ENCODE assay signal across 10 mouse cellular contexts in genomic region chr7:16147643-16148042, GRCm38 (mm10). TPM values are rescaled to one million over a fixed set of nuclear protein-coding genes. Genes with fewer than 3 reads are reported as not detected.
A peak's percentile ranks its signal among the peaks of the same experiment; 100 is the strongest.
DNase-seq lines count a peak whose midpoint lies in the region; ATAC-seq and TF ChIP-seq lines count a peak whose summit lies in the region.
"Had no signal": no experiment of that assay in that cellular context is flagged by ENCODE, and none has a peak within 500 bp of the region (broad histone marks: within the 10 kb centered on the region; RNA-seq: fewer than 3 reads in every experiment).

No protein-coding gene starts in this region.

- no peaks in the 10 kb centered on the region for H3K27me3 ChIP-seq in cerebellum, adult 2 months (ENCODE audit: control insufficient read depth, insufficient read depth, low read length)
- no peaks in the 10 kb centered on the region for H3K27me3 ChIP-seq in neural tube, embryonic 15.5 days (replicated peaks)
- H3K27me3 ChIP-seq in embryonic facial prominence, embryonic 14.5 days (replicated peaks; ENCODE audit: control insufficient read depth, insufficient read depth, low read length) = peaks cover 3% of the 10 kb centered on the region; the same call in 1 of the 2 replicates
- peaks cover 2% of the 10 kb centered on the region; the same call in 1 of the 2 replicates for H3K27me3 ChIP-seq in neural tube, embryonic 11.5 days (ENCODE audit: control insufficient read depth, insufficient read depth, low read length)

- no peak overlapping the region for H3K9ac ChIP-seq in neural tube, embryonic 15.5 days (replicated peaks)
- no peak overlapping the region for H3K9ac ChIP-seq in embryonic facial prominence, embryonic 14.5 days (ENCODE audit: low read depth, low read length)
- H3K9ac ChIP-seq in neural tube, embryonic 11.5 days (ENCODE audit: low read length) = no peak overlapping the region
- H3K9ac ChIP-seq: embryonic facial prominence, embryonic 12.5 days; liver, embryonic 15.5 days had no signal

- peak overlapping the region; percentile 98 for H3K27ac ChIP-seq in cerebellum, adult 2 months (ENCODE audit: insufficient read depth, low read length)
- H3K27ac ChIP-seq in neural tube, embryonic 15.5 days (replicated peaks) = no peak overlapping the region
- no peak overlapping the region for H3K27ac ChIP-seq in embryonic facial prominence, embryonic 14.5 days (replicated peaks; ENCODE audit: low read depth, low read length)
- H3K27ac ChIP-seq in neural tube, embryonic 11.5 days (ENCODE audit: low read depth, low read length) = no peak overlapping the region
- H3K27ac ChIP-seq: embryonic facial prominence, embryonic 12.5 days; liver, embryonic 15.5 days had no signal

- 32% methylated on average over 15 of the region's 15 CpGs for WGBS in cerebellum, adult 2 months
- WGBS in neural tube, embryonic 15.5 days = 20% methylated on average over 15 of the region's 15 CpGs
- 7% methylated on average over 15 of the region's 15 CpGs for WGBS in embryonic facial prominence, embryonic 14.5 days
- 14% methylated on average over 15 of the region's 15 CpGs for WGBS in neural tube, embryonic 11.5 days

- peaks cover 4% of the 10 kb centered on the region; the same call in 1 of the 2 replicates for H3K36me3 ChIP-seq in neural tube, embryonic 15.5 days
- H3K36me3 ChIP-seq in embryonic facial prominence, embryonic 14.5 days (ENCODE audit: control insufficient read depth, insufficient read depth, low read length) = peaks cover 3% of the 10 kb centered on the region; the same call in 1 of the 2 replicates
- H3K36me3 ChIP-seq in neural tube, embryonic 11.5 days (ENCODE audit: control insufficient read depth, insufficient read depth, low read length) = peaks cover 3% of the 10 kb centered on the region; the same call in 1 of the 2 replicates
- H3K36me3 ChIP-seq: liver, embryonic 15.5 days had no signal

- ATAC-seq in neural tube, embryonic 15.5 days (ENCODE audit: low FRiP score) = no peak
- ATAC-seq in embryonic facial prominence, embryonic 14.5 days (ENCODE audit: low read depth) = no peak; the same call in 1 of the 2 replicates
- no peak for ATAC-seq in neural tube, embryonic 11.5 days (ENCODE audit: insufficient read depth, low FRiP score, low TSS enrichment)

- no peak for TF ChIP-seq POLR2A in cerebellum, adult 2 months (IDR thresholded peaks at IDR 0.05; ENCODE audit: borderline replicate concordance, insufficient read depth, low read length)

- H3K9me3 ChIP-seq in neural tube, embryonic 15.5 days (replicated peaks) = no peaks in the 10 kb centered on the region
- no peaks in the 10 kb centered on the region for H3K9me3 ChIP-seq in embryonic facial prominence, embryonic 14.5 days (ENCODE audit: control insufficient read depth, low read length)
- H3K9me3 ChIP-seq in neural tube, embryonic 11.5 days (ENCODE audit: control insufficient read depth, low read length) = no peaks in the 10 kb centered on the region
- H3K9me3 ChIP-seq: embryonic facial prominence, embryonic 12.5 days; liver, embryonic 15.5 days had no signal

- DNase-seq in cerebellum, adult 2 months = peak; percentile 36 to 50
- no peak for DNase-seq in cerebellum, adult 11 months
- peak; percentile 77 for DNase-seq in neural tube, embryonic 10.5 days (ENCODE audit: extremely low spot score, low spot score)
- DNase-seq in embryonic facial prominence, embryonic 14.5 days (ENCODE audit: low spot score) = peak; percentile 43
- peak; percentile 73 to 78 for DNase-seq in kidney, postnatal 25 days
- DNase-seq in neural tube, embryonic 11.5 days (ENCODE audit: low spot score) = peak; percentile 60
- no peak for DNase-seq in right cerebral cortex, adult 18-20 months

- H3K4me1 ChIP-seq in cerebellum, adult 2 months (ENCODE audit: control insufficient read depth, insufficient read depth, low read length) = peaks cover 72% of the 10 kb centered on the region
- H3K4me1 ChIP-seq in neural tube, embryonic 15.5 days = peaks cover 8% of the 10 kb centered on the region; the same call in 1 of the 2 replicates
- no peaks in the 10 kb centered on the region for H3K4me1 ChIP-seq in embryonic facial prominence, embryonic 14.5 days (ENCODE audit: control insufficient read depth, insufficient read depth, low read length)
- no peaks in the 10 kb centered on the region for H3K4me1 ChIP-seq in neural tube, embryonic 11.5 days (ENCODE audit: control insufficient read depth, insufficient read depth, low read length)
- H3K4me1 ChIP-seq: embryonic facial prominence, embryonic 12.5 days; liver, embryonic 15.5 days had no signal

- H3K4me2 ChIP-seq in neural tube, embryonic 15.5 days = no peak overlapping the region
- H3K4me2 ChIP-seq in embryonic facial prominence, embryonic 14.5 days (ENCODE audit: low read depth, low read length) = no peak overlapping the region
- H3K4me2 ChIP-seq in neural tube, embryonic 11.5 days (ENCODE audit: low read depth) = no peak overlapping the region
- H3K4me2 ChIP-seq: embryonic facial prominence, embryonic 12.5 days; liver, embryonic 15.5 days had no signal

- H3K4me3 ChIP-seq in cerebellum, adult 2 months (replicated peaks; ENCODE audit: insufficient read depth, low read depth, low read length) = no peak overlapping the region
- H3K4me3 ChIP-seq in neural tube, embryonic 15.5 days (replicated peaks) = no peak overlapping the region
- H3K4me3 ChIP-seq in embryonic facial prominence, embryonic 14.5 days (ENCODE audit: low read depth, low read length) = no peak overlapping the region
- no peak overlapping the region for H3K4me3 ChIP-seq in neural tube, embryonic 11.5 days (ENCODE audit: low read depth, low read length)
- H3K4me3 ChIP-seq: embryonic facial prominence, embryonic 12.5 days; liver, embryonic 15.5 days had no signal

- no peak for TF ChIP-seq CTCF in cerebellum, adult 2 months (IDR thresholded peaks at IDR 0.05; ENCODE audit: borderline replicate concordance, insufficient read depth, low read depth, low read length)

RNA-seq across cellular contexts. Expression of gene Slc8a2, which starts 18.0 kb away (rescaled TPM):
- 84.6 and 116 TPM in 2 replicates for polyA plus RNA-seq in cerebellum, adult 2 months (2012; rRNA removed)
- polyA plus RNA-seq in neural tube, embryonic 15.5 days (2015; fragmentation: Nextera tagmentation; extraction: Ambion mirVana) = 1.2 and 1.4 TPM in 2 replicates
- polyA plus RNA-seq in embryonic facial prominence, embryonic 14.5 days (2014; fragmentation: Nextera tagmentation; extraction: Ambion mirVana) = 0.28 and 0.29 TPM in 2 replicates
- 0.95 and 1.0 TPM in 2 replicates for polyA plus RNA-seq in neural tube, embryonic 11.5 days (2014; fragmentation: Nextera tagmentation; extraction: Ambion mirVana)
- polyA plus RNA-seq: liver, embryonic 15.5 days had no signal

RNA-seq across cellular contexts. Expression of gene Meis3, which starts 27.2 kb away (rescaled TPM):
- 93.5 and 94.2 TPM in 2 replicates for polyA plus RNA-seq in cerebellum, adult 2 months (2012; rRNA removed)
- 104 and 126 TPM in 2 replicates for polyA plus RNA-seq in neural tube, embryonic 15.5 days (2015; fragmentation: Nextera tagmentation; extraction: Ambion mirVana)
- polyA plus RNA-seq in embryonic facial prominence, embryonic 14.5 days (2014; fragmentation: Nextera tagmentation; extraction: Ambion mirVana) = 29.5 and 35.5 TPM in 2 replicates
- 171 and 196 TPM in 2 replicates for polyA plus RNA-seq in neural tube, embryonic 11.5 days (2014; fragmentation: Nextera tagmentation; extraction: Ambion mirVana)

RNA-seq across cellular contexts. Expression of gene Kptn, which starts 27.9 kb away (rescaled TPM):
- polyA plus RNA-seq in cerebellum, adult 2 months (2012; rRNA removed) = 56.4 and 60.5 TPM in 2 replicates
- 45.8 and 48.1 TPM in 2 replicates for polyA plus RNA-seq in neural tube, embryonic 15.5 days (2015; fragmentation: Nextera tagmentation; extraction: Ambion mirVana)
- polyA plus RNA-seq in embryonic facial prominence, embryonic 14.5 days (2014; fragmentation: Nextera tagmentation; extraction: Ambion mirVana) = 24.1 and 27.8 TPM in 2 replicates
- polyA plus RNA-seq in neural tube, embryonic 11.5 days (2014; fragmentation: Nextera tagmentation; extraction: Ambion mirVana) = 21.1 and 22.8 TPM in 2 replicates

RNA-seq across cellular contexts. Expression of gene Napa, which starts 49.4 kb away (rescaled TPM):
- polyA plus RNA-seq in cerebellum, adult 2 months (2012; rRNA removed) = 447 and 471 TPM in 2 replicates
- polyA plus RNA-seq in neural tube, embryonic 15.5 days (2015; fragmentation: Nextera tagmentation; extraction: Ambion mirVana) = 236 and 238 TPM in 2 replicates
- polyA plus RNA-seq in embryonic facial prominence, embryonic 14.5 days (2014; fragmentation: Nextera tagmentation; extraction: Ambion mirVana) = 190 and 203 TPM in 2 replicates
- 175 and 184 TPM in 2 replicates for polyA plus RNA-seq in neural tube, embryonic 11.5 days (2014; fragmentation: Nextera tagmentation; extraction: Ambion mirVana)

Comparison
In these comparisons a context has a peak if more than half of its experiments do, and no peak if none do; other contexts are left out.
1. DNase-seq: peak in cerebellum, adult 2 months (2 of 2), neural tube, embryonic 10.5 days (single experiment), embryonic facial prominence, embryonic 14.5 days (single experiment), kidney, postnatal 25 days (2 of 2) and neural tube, embryonic 11.5 days (single experiment); none in cerebellum, adult 11 months (single experiment) and right cerebral cortex, adult 18-20 months (single experiment).
2. RNA of gene Slc8a2, which starts 18.0 kb away (polyA plus RNA-seq): 84.6 to 116 TPM in cerebellum, adult 2 months; 1.2 to 1.4 TPM in neural tube, embryonic 15.5 days, 0.95 to 1.0 TPM in neural tube, embryonic 11.5 days and 0.28 to 0.29 TPM in embryonic facial prominence, embryonic 14.5 days; every median in the first group is over 10 times any median in the second.